Mouse (Mus musculus): ENCODE data around the gene Gpc6.

Gpc6 gene

GRCm38 (mm10) chr14:117625100-117625710, 700.1 kb downstream of the Gpc6 start:
- DNase-seq (ENCODE audit: low read depth): no peak

- DNase-seq (ENCODE audit: low read depth): no peak
Observed at GRCm38 (mm10) chr14:117634238-117634940, 709.3 kb downstream of the Gpc6 start.

- no peak for DNase-seq (ENCODE audit: low read depth)
Observed at GRCm38 (mm10) chr14:117641853-117642252, 716.7 kb downstream of the Gpc6 start.

GRCm38 (mm10) chr14:117643069-117643468, 718.0 kb downstream of the Gpc6 start:
- no peak for DNase-seq (ENCODE audit: low read depth)

- DNase-seq (ENCODE audit: low read depth): no peak
Observed at GRCm38 (mm10) chr14:117648199-117648960, 723.3 kb downstream of the Gpc6 start.

GRCm38 (mm10) chr14:117650141-117650540, 725.0 kb downstream of the Gpc6 start:
- no peak for DNase-seq (ENCODE audit: low read depth)

GRCm38 (mm10) chr14:117651271-117651670, 726.2 kb downstream of the Gpc6 start:
- no peak for DNase-seq (ENCODE audit: low read depth)

GRCm38 (mm10) chr14:117651938-117652337, 726.8 kb downstream of the Gpc6 start:
- DNase-seq (ENCODE audit: low read depth): no peak

- no peak for DNase-seq (ENCODE audit: low read depth)
Observed at GRCm38 (mm10) chr14:117655382-117655781, 730.3 kb downstream of the Gpc6 start.

GRCm38 (mm10) chr14:117659198-117659761, 734.2 kb downstream of the Gpc6 start:
- no peak for DNase-seq (ENCODE audit: low read depth)

- no peak for DNase-seq (ENCODE audit: low read depth)
Observed at GRCm38 (mm10) chr14:117662261-117662660, 737.1 kb downstream of the Gpc6 start.

- DNase-seq (ENCODE audit: low read depth): no peak
Observed at GRCm38 (mm10) chr14:117664796-117665195, 739.7 kb downstream of the Gpc6 start.

GRCm38 (mm10) chr14:117666126-117666525, 741.0 kb downstream of the Gpc6 start:
- no peak for DNase-seq (ENCODE audit: low read depth)

GRCm38 (mm10) chr14:117673541-117673940, 748.4 kb downstream of the Gpc6 start:
- no peak for DNase-seq (ENCODE audit: low read depth)

- DNase-seq (ENCODE audit: low read depth): no peak
Observed at GRCm38 (mm10) chr14:117674482-117674881, 749.4 kb downstream of the Gpc6 start.

- no peak for DNase-seq (ENCODE audit: low read depth)
Observed at GRCm38 (mm10) chr14:117679926-117680325, 754.8 kb downstream of the Gpc6 start.

GRCm38 (mm10) chr14:117681321-117681921, 756.3 kb downstream of the Gpc6 start:
- DNase-seq (ENCODE audit: low read depth): no peak

- DNase-seq (ENCODE audit: low read depth): no peak
Observed at GRCm38 (mm10) chr14:117683149-117683548, 758.0 kb downstream of the Gpc6 start.

GRCm38 (mm10) chr14:117689848-117690247, 764.7 kb downstream of the Gpc6 start:
- DNase-seq (ENCODE audit: low read depth): no peak

GRCm38 (mm10) chr14:117695565-117695964, 770.5 kb downstream of the Gpc6 start:
- no peak for DNase-seq (ENCODE audit: low read depth)

- DNase-seq (ENCODE audit: low read depth): no peak
Observed at GRCm38 (mm10) chr14:117700670-117701280, 775.7 kb downstream of the Gpc6 start.

GRCm38 (mm10) chr14:117708817-117709216, 783.7 kb downstream of the Gpc6 start:
- DNase-seq (ENCODE audit: low read depth): no peak
